Mouse (Mus musculus) erythroblast, adult 5-6 weeks (primary cell): Measurements from ENCODE around the gene Efr3b. TPM values are rescaled to one million over a fixed set of nuclear protein-coding genes. Genes with fewer than 3 reads are reported as not detected.

ENCODE experiments used
- ATAC-seq: replicated peaks from 2 replicates; pipeline ENCODE4 v1.8.0; 2016; ENCODE audit warnings: moderate number of reproducible peaks, mild to moderate bottlenecking, moderate TSS enrichment, inconsistent platforms; ENCODE audit not compliant: poor library complexity, low FRiP score, severe bottlenecking
- total RNA-seq, 2 experiments: library from RNA; stranded (forward) in 1 of 2; stranded (reverse) in 1 of 2; fragments of 150-400 nt in 1 of 2; fragments of 200-764, 138-1000 nt in 1 of 2; gene quantifications; 2 replicates each; pipeline versions ENCODE4 v1.2.3 to v1.2.4; 2015 to 2017; ENCODE audit warnings: low replicate concordance in 2 of 2

Gene Efr3b
- total RNA-seq, 2 experiments from 2014 or later = not detected

DNA sequence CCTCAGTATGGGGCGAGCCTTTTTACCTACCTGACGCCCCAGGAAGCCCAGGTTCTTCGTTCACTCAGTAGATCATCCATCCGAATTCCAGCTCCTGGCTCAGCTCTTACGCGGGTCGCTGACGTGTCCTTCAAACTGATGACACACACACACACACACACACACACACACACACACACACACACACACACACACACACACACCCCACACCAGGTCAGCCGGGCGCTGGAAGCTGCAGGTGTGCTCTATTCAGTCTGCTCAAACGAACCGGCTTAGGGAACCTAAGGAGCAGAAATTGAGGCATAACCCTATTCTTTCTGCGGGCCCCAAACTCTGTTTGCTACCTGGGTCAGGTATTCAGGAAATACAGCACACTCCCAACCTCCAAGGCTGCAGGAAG, 331 bp upstream of the Efr3b start:
- no peak for ATAC-seq

DNA sequence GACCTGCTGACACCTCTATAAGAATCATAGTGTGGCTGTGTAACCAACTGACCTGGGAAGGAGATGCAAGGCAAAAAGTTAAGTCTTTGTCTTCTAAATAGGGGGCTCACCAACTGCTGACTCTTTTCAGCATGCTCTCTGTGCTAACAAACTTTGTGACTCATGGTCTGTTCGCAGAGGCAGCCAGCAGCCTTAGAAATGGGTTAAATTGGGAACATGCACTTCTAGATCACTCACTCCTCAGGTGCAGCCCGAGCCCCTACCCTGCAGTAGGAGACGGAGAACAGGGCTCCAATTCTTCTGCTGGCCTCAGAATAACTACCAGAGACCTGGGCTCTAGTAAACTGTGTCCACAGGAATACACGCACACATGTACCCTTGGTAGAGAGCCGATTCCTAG, 1.2 kb downstream of the Efr3b start:
- no peak for ATAC-seq

DNA sequence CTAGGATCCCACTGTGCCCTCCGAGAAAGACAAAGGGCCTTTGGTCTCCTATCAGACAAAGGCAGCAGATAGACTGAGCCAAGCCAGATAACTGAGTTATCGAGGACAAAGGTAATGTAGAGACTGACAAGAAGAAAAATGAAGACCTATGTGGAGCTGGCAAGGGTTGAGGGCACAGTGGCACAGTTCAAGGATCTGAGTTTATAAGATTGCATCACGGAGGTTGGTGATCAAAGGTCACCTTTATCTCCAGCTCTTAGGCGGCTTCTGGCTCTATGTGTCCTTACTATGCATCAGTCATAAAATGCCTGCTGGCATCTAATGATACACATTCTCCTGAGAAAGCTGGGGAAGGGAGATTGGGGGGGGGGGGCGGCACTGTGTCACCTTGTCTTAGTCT, 2.6 kb downstream of the Efr3b start:
- no peak for ATAC-seq

DNA sequence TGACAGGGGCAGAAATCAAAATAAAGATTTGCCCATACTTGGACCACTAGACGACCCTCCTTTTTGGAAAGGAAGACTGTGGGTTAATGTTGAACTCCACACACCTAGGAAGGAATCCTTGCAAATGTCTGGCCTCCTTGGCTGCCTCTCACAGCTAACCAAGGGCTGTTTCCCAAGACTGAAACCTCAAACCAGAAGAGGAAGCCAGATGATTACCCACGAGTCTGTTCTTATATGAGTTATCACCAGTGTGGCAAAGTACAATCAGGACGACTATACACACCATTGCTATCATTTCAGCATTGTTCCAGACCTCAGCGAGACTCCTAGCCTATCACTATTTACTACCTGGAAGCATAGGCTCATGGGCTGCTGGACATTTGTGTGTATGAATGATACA, 9.7 kb downstream of the Efr3b start:
- no peak for ATAC-seq

DNA sequence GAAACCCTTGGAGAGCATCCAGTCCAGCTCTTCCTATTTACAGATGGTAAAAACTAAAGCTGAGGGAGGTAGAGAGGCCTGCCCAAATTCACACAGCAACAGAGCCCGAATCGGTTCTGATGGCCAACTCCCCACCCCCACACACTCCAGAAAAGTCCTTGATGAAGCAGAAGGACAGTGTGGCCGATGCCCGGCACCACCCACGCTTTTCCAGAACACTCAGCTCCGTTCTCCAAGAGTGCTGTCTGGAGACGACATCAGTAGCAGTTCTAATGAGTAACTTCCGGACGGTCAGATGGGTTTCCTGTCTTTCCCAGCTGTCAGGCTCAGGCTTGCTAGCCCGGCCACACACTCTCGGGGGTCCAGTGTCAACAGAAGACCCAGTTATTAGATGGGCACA, 10.2 kb downstream of the Efr3b start:
- ATAC-seq = no peak

DNA sequence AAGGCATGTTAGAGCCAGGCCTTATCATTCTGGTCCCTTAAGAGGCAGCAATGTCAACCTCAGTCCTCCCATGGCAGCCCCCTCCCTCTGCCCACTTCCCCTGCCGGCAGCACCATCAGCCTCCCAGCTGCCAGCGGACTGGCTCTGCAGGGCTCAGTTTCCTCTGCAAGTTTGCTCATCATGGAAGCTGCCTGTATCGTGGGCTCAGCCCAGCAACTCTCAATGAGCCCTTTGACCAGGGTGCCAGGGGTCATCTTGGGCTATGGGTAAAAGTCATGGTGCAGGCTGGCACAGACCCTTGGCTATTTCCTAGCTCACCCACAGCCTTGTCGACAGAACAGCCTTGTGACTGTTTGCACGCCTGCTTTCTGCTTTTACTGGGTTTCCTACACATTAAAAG, 14.4 kb downstream of the Efr3b start:
- ATAC-seq = no peak

DNA sequence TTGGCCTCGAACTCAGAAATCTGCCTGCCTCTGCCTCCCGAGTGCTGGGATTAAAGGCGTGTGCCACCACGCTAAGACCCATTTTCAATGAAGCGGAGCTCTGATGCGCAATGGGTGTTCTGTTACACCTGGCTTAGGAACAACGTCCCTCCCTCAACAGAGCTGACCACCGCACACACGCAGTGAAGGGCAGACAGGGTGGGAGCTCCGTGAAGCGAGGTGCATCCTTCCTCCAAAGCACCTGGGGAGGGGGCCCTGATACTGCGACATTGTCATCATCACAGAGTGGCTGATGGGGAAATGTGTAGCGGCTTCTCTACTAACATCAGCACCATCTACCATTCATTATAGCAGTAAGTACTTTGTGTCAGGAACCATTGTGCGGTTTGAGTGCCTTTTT, 15.2 kb downstream of the Efr3b start:
- ATAC-seq = no peak

DNA sequence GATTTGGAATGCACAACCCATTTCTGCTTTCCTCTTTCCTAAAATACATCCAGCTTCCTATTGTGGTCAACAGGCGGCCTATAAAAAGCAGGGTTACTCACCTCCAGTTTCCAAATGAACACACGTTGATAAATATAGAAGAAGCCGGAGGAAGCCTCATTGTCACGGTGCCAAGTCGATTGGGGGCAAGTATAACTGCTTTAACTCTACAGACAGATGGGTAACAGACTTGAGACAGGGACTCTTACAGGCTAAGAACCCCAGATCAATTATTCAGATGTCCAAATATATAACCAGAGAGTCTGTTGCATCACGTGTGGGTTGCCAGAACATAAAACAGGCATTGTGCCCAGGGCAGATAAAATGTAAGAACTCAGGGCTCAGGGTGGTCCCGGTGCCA, 15.9 kb downstream of the Efr3b start:
- no peak for ATAC-seq

DNA sequence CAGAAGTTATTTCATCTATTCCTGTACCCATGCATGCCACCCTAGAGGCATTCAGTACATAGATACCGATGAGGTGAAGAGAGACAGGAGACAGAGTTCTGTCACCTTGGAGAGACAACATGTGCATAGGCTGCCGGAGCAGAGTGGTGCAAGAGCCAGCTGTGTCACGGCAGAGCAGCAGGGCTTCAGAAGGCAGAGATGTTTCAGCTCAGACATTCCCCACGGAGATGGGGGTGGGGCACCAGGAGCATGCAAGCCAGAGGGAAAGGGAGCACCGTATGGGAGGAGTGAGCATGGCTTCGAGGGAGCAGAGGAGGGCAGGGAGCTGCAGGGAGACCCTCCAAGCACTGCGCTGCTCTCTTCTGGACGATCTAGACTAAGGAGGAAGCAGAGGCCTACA, 18.2 kb downstream of the Efr3b start:
- no peak for ATAC-seq

DNA sequence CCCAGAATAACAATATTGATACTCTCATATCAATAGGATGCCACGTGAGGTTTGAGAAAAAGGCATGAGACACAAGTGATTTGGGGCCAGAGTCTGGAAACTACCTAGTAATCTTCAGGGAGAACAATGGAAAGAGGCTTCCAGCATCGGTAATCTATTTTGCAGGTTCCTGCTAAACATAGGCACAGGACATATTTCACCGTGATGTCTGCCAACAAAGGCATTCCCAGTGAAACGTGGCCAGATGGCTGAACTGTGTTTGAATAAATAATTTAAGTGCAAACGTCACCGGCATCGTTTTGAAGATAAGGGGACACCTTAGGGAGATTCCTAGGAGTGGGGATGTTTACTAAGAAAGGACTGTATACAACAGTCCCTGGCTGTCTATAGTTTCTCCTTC, 22.4 kb downstream of the Efr3b start:
- ATAC-seq = no peak

DNA sequence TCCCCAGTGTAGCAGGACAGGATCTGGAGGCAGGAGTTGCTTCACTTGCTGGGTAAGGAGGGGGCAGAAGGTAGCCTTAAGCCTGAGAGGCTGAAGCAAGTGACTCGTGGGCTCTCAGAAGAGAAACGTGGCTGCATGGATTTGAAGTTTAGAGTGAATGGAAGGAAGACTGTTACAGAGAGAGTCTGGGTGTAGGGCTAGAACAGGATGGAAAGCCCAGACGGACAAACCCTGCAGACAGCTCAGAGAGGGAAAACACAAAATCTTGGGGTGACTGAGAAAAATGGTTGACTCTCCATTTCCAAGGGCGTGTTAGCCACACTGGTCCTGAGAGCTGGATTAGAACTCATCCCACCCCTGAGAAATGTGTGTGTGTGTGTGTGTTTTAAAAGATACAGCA, 23.0 kb downstream of the Efr3b start:
- ATAC-seq = no peak

DNA sequence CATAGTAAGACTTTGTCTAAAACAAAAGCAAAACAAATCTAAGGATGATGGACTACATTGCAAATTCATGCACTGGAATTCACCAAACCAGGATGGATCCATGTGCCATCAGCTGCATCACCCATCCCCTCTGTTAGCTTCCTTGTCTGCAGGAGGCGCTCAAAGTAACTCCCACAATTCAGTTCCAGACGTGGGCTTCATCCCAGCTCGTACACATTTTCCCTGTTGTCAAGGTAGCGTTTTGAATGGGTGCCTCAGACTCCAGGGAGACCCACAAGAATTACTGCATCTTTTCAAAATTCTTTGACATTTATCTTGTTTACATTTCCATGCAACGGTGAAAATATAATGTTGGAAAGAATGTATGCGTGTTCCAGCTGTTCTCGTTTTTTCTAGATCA, 23.5 kb downstream of the Efr3b start:
- no peak for ATAC-seq

DNA sequence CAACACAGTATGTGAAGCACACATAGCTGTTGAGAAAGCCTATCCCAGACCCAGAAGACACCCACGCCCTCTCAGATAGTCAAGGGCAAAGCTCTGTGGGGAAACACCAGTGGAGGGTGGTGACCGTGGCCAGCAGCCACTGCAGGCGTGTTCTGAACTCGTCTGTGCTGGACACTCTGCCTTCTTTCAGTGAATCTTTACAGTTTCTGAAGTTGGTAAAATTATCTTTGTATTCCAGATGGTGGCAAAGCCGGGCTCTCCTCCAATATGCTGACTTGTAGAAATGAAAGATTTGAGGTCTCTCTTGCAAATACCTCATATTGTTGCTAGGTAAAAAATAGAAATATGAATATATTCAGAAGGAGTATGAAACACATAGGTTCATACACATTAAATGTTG, 27.0 kb downstream of the Efr3b start:
- no peak for ATAC-seq

DNA sequence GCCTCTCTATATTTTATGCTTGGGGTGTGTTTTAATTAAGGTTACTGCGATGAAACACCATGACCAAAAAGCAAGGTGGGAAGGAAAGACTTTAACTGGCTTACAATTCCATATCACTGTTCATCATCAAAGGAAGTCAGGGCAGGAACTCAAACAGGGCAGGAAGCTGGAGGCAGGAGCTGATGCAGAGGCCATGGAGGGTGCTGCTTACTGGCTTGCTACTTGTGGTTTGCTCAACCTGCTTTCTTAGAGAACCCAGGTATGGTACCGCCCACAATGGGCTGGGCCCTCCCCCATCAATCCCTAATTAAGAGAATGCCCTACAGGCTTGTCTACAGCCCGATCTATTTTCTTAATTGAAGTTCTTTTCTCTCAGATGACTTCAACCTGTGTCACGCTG, 27.4 kb downstream of the Efr3b start:
- no peak for ATAC-seq

DNA sequence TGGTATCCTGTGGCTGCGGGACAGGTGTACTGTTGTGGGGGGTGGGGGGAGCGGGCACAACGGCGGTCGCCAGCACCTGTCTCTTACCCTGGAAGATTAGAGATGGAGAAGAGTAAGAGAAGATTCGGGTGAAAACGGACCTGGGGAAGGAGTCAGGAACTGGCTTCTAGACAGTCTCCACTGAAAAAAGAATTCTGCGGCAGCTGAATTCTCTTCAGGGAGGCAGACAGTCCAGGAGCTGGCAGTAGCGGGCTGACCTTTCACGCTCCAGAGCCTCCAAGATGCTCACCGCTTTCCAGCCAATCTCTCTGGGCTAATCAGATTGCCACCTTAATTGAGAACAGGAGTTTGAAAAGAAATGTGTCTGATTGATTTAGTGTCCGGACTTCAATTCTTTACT, 30.0 kb downstream of the Efr3b start:
- no peak for ATAC-seq

DNA sequence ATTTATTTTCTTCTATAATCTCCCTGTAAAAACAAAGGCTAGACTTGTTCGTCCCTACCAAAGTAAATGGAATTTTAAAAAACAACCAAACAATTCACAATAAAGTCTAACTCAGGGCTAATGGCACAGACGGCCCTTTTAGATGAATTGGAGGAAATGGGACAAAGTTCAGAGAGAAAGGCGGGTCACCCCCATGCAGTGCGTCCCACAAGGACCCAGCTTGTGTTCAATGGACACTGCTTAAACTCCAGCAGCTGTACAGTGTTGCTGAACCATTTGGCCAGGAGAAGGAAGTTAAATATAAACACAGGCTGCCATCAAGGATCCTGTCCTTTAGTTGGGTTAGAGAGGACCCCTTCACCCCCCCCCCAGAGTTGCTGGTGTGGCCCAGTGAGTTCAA, 30.9 kb downstream of the Efr3b start:
- ATAC-seq = no peak

DNA sequence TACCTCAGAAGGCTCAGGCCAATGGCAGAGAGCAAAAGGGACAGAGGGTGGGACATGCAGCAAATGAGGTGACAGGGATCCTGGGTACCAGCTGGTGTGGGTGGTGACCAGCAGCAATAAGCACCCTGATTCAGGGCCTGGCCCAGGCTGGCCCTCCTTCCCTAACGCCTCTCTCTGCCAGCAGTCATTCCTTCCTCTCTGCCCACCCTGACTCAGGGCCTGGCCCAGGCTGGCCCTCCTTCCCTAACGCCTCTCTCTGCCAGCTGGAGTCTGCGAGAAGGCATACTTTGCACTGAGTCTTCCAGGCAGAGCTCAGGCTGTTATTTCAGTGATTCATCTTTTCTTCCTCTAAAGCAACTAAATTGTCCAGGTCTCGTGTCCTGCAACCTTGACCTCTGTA, 31.5 kb downstream of the Efr3b start:
- no peak for ATAC-seq

DNA sequence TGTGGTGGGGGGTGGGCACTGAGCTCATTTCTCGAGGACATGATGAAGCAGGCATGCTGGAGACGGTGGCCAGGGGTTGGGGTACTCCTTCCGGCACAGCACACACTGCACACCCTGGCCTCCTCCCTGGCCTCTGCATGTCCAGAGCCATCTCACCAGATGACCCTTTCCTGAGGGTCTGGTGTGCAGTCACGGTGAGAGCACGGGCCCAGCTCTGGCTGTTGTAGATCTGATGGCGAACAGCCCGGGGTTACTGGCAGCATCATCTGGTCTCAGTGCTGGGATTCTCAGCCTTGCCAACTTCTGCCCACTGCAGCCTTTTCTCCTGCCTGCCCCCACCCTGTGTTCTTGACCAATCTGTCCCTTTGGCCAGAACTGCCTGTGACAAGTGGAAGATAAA, 32.6 kb downstream of the Efr3b start:
- ATAC-seq = no peak

DNA sequence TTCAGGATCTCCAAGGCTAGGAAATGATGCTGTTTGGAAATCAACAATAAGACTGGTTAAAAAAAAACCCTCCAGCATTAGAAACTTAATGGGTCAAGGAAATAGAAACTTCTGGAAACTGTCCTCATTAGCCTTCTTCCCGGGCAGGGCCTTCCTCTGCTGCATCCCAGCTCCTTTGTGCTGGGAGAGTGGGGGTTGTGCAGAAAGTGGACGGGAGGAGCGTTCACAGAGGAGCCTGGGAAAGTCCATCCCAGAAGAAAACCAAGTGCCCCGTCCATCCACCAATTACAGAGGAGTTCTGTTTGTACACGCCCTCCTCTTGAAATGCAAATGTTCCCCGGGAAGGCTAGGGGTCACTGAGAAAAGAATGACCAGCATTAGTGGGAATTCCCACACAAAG, 34.1 kb downstream of the Efr3b start:
- ATAC-seq = no peak

DNA sequence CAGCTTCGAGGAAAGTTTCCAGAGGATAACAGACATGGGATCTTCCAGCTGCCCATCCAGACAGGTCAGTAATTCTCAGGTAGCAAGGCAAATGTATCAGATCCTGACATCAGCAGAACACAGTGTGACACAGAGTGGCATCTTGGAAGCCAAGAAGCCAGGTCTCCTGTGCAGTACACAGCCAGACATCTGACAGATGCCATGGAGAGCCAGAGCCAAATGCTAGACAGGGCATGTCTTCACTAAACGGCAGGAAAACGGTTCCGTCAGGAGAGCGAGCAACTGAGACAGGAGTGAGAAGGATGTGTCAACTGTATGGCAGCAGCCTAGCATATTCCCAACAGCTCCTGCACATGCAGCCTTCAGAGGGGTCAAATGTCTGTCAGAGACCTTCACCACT, 38.3 kb downstream of the Efr3b start:
- ATAC-seq = no peak

DNA sequence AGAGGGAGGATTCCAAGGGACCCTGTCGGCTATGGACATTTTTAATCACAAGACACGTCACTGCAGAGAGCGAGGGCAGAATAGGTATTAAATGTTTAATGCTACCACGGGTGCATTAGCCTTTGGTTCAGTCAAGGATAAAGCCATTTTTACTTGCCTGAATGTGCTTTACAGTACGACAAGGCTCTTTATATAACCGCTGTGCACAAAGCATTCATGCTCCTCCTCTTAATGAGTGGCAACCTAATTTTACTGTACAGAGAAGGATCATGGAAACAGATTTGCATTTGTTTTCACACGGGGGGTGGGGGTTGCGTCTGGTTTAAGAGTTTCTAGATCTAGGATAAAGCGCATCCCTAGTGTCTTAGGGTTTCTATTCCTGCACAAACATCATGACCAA, 42.0 kb downstream of the Efr3b start:
- no peak for ATAC-seq

DNA sequence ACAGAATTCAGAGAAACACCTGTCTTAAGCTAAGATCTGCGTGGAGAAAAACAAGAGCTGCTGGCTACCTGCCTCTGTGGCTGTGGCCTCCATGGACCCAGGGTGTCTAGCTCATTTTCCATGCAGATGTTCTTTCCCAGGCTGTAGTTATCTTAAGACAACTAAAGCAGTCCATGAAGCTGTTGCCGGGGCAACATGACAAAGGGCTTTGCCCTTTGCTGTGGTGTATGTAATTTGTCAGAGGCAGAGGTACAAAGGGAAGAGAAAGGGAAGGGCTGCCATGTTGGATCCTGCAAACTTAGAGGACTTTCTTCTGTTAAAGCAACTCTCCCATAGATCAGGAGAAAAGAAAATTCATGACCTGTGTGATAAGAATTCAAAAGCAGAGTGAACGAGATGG, 47.7 kb downstream of the Efr3b start:
- ATAC-seq = no peak

DNA sequence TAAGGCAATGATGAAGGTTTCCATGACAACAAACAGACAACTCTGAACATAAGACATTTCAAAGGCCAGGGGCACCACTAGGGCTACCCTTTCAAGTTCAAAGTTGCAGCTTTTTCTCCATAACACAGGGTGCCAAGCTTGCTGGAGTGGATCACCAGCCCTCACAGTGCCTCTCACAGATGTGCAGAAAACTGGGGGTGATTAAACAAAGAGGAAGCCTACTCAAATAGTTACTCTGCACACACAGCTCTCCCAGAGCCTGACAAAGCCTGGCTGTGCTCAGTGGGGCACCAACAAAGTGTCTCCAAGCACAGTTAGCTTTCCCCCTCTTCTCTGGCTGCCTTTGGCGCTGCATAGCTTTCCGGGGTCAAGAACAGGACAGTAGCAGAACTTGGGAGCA, 48.8 kb downstream of the Efr3b start:
- ATAC-seq = no peak
